Mouse (Mus musculus) heart, postnatal 4 days (tissue): ENCODE results near the gene Trappc11. TPM values are rescaled to one million over a fixed set of nuclear protein-coding genes. Genes with fewer than 3 reads are reported as not detected.

ENCODE experiments used
- DNase-seq: peaks from one replicate; pipeline ENCODE4 v3.0.0; 2021
- total RNA-seq, 2 experiments: library from RNA; stranded (reverse); gene quantifications; 2 replicates each; pipeline ENCODE4 v1.2.3; 2021

Trappc11 gene
- total RNA-seq, result 10 to 100 TPM; 21.6 to 22.4 TPM

DNA sequence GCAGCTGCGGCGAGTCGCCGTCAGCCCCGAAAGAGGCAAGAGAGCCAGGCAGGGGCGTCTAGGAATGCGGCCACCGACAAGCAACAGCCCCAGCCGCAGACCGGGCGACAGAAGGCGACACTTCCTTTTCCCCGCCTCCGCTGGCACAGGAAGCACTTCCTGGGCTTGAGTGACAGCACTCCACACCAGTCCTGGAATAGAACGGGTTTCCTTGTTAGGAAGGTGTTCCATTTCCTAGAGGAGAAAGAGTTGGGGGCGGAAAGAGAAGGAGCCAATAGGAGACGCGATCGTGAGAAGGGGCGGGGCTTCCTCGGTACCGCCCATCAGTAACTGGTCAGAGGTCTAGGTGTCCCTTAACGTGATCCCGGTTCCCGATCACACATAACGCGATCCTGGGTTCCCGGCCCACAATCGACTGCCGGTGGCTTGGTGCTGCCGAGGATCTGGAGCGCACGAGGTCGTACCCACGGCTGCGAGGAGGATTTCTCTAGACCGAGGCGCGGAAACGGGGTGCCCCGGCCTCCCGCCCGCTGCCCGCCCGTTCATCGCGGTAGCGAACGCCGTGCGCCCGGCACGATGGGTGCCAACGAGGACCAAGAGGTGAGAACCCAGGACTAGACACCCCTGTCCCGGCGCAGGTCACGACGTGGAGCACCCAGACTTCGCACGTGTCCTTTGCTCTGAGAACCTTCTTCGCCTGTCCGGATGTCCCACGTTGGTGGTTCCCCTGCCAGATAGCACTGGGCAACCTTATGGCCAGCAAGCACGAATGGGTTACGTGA is at the start of gene Trappc11, which contains the start of gene Rwdd4a:
Trappc11 (minus strand) TSS at position 127 of the 782 bp plus-strand sequence.
Rwdd4a (plus strand) TSS at position 321 of the 782 bp plus-strand sequence.
- peak; percentile 96 for DNase-seq

DNA sequence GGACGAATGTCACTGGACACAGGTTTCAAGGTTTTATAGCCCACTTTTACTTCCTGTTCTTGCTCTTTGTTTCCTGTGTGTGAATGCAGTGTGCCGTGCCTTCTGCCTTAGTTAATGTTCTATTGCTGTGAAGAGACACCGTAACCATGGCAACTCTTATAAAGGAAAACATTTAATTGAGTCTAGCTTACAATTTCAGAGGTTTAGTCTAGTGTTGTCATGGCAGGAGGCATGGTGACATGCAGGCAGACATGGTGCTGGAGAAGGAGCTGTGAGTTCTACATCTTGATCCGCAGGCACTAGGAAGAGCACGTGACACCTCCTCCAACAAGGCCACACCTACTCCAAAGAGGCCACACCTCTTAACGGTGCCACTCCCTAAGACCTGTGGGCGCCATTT is 48.2 kb upstream of the Trappc11 start:
- DNase-seq, result no peak

DNA sequence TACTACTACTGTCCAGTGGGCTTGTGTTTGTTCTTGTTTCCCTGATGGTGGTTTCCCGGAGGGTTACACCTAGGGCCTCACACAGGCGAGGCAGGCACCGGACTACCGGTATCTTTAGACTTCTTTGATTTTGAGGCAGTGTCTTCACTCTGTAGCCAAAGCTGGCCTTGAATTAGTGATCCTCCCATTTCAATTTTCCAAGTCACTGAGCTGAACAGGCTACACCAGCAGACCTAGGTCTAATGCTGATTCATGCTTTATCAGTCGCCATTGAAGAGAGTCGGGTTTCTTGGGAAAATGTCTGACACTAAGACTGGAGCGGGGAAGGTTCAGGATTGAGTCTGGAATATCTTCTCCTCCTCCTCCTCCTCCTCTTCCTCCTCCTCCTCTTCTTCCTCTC is 40.2 kb upstream of the Trappc11 start:
- DNase-seq, result no peak

DNA sequence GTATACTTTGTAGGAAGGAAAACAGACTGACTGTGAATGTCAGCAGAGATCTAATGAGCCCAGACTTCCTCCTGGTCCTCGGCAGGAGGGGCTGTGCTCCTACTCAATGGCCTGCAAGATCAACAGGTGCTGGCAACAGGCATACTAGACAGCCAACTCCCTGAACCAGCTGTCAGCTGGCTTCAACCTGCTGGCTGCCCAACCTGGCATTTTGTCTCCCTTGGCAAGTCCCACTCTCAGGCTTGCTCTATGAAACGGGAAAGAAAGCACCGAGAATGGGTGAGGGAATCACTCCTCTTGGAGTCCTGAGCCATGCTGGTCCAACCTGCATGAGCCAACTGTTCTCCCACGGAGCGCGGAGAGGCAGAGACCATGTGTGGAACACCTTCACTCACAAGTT is 36.9 kb upstream of the Trappc11 start:
- DNase-seq, result no peak

DNA sequence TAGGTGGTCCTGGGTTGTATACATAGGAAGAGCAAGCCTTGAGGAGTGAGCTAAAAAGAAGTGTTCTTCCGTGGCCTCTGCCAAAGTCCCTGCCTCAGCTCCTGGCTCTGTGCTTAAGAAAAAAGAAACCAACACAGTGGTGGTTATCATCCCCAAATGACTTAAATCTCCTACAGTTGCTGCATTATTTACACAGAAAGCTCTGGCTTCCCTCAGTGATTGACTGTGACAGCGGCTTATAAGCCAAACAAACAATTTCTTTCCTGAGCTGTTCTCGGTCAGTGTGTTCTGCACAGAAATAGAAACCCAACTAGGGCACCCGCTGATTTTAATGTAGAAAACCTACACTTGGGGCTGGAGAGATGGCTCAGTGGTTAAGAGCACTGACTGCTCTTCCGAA is 34.8 kb upstream of the Trappc11 start:
- DNase-seq, result no peak

DNA sequence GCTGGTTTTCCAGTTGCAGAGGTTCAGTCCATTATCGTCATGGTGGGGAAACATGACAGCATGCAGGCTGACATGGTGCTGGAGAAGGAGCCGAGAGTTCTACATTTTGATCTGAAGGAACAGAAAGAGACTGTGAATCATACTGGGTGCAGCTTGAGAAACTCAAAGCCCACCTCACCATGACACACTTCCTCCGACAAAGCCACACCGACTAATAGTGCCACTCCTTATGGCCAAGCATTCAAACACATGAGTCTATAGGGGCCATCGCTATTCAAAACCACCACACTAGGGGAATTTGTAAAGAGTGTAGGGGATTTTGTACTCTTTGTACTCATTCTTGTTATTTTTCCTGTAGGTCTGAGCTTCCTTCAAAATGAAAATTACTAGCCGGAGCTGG is 33.3 kb upstream of the Trappc11 start:
- no peak for DNase-seq

DNA sequence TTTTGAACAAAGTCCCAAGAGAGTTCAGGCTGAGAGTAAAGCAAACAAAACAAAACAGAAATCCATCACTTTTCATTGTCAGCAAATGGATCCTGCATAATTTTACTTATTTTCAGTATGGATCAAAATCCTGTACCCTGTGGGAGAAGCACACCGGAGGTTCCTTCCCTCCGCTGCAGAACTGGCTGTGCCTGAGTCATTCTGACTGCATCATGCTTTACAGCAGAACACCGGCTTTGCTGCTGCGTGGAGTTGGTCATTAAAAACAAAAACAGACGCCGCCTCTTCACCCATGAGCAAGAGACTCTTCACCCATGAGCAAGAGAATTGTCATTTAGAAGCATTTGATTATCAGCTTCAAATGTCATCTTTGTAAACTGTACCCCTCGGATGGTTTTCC is 27.5 kb upstream of the Trappc11 start:
- no peak for DNase-seq

DNA sequence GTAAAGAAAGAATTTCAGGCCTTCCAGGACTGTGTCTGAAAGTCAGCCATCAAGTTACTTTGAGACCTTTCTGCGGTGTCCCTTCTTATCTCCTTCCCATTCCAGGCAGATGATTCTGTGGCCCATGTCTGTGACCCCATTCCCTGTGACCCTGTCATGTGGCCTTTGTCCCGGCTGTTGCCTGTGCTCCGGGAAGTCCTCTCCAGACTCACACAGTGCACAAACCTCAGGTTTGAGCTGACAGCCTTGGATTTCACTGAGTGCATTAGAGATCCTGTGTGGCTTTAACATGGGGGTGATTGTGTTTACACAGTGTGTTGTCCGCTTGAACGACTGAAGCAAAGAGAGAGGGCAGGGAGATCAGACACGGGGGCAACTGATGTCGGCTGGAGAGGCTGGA is 25.0 kb upstream of the Trappc11 start:
- no peak for DNase-seq

DNA sequence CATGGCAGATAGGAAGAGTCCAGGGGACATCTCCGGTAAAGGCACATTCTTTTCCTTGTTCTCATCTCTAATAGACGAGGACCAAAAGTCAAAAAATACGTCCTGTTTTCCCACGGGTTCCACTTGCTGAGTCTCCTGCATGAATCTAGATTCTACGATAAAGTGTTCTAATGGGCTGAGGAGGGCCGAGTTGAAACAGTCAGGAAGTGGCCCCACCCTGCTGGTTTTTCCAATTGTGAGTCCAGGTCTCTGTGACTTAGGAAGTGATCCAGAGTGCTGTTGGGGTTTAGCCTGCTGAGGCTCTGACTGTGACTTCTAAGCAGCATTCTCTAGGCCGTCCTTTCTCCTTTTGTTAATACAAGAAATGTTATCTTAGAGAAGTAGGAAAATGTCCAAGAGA is 23.2 kb upstream of the Trappc11 start:
- DNase-seq, result peak; percentile 6

DNA sequence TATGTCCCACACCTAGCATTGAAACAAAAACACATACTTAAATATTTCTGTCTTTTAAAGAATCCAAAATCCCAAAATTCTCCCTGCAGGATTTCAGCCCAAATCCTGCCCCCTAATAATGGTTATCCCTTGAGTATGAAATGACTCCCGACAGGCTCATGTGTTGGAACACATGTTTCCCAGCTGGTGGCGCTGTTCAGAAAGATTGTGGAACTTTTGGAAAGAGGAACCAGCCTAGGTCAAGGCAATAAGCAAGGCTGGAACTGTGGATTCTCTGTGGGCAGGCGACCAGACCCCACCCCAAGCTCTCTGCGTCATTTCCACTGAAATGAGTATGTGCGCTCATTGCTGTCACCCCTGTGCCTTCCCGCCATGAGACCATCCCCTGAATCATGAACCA is 20.3 kb upstream of the Trappc11 start:
- peak; percentile 20 for DNase-seq

DNA sequence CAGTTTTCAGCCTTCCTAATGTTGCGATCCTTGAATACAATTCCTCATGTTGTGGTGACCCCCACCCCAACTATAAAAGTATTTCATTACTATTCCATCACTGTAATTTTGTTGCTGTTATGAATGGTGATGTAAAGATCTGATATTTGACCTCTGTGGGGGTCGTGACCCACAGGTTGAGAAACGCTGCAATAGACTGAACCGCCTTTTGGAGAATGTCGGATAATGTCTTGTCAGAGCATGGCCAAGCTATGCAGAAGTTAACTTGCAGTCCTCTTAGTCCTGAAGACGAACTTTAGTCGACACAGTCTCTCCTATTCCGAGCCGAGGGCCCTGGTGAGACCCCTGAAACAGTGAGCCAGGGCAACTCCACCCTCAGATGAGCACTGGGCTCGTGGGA is 13.8 kb upstream of the Trappc11 start:
- no peak for DNase-seq

DNA sequence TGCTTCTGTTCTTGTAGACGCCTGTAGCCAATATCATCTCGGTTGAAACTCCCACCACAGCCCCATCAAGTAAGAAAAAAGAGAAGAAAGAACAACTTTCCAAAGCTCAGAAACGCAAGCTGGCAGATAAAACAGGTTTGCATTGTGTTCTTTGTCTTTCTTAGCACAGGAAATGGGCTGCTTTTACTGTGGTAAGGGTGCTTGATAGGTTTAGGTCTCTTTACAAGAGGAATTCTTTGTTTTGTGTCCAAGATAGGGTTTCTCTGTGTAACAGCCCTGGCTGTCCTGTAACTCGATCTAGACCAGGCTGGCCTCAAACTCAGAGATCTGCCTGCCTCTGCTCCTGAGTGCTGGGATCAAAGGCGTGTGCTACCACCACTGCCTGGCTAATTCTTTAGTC is 10.8 kb upstream of the Trappc11 start:
- DNase-seq, result no peak

DNA sequence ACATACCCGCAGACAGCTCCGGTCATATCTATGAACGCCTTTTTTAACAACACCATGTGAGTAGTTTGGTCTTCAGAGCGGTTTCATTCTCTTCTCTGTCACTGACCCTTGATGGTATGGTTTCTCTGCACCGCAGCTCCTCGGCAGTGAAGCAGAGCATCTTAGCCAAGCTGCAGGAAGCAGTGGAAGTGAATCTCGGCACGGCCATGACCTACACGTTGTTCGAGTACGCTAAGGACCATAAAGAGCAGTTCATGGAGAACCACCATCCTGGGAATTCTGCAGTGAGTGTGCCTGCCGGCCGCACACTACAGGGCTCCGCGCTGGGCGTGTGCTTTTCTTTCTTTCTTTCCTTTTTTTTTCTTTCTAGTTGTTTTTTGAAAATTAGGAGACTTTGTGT is 9.5 kb upstream of the Trappc11 start:
- DNase-seq, result no peak

DNA sequence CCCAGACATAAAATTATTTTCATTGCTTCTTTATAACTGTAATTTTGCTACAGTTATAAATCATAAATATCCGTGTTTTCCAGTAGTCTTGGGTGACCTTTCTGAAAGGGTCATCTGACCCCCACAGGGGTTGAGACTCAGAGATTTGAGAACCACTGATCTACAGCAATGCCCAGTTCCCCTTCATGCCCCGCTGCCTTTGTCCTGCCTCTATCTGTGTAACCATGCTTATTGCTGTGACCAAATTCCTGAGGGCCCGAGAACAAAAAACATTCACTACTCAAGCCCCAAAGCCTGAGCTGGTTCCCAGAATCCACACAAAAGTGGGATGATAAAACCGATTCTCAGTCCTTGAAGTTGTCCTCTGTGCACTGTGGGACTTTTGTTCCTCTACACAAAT is 5.1 kb upstream of the Trappc11 start:
- no peak for DNase-seq

DNA sequence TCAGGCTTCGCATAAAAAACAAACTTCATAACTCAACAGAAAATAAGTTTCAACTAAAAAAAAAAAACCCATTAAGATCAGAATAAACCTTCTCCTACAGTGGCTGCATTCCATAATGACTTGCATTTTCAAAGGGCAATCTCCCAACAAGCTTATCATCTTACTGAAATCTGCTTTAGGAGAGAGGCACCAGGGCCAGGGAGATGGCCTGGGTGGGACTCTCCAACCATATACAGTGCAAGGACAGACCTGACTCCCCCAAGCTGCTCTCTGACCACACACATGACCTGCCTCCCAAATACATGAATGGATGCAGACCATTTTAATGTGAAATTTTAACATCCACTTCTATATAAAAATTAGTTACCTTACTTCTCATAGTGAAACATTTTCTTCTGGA is 5.2 kb downstream of the Trappc11 start:
- DNase-seq, result no peak

DNA sequence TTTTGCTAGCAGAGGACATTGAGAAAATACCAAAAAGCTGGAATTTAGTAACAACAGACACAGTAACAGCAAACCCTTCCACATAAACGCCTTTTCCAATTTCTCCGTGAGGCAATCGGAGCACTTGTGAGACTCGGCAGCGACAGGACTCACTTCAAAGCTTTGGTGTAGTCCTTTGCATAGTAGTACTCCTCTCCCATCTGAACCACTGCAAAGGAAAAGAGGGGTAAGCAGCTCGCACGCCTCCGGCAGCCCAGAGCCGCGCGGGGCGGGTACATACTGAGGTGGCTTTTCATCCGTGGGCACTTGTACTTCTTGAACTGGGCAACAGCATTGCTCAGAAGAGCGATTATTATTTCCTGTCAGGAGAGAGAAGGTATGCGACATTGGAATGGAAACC is 19.7 kb downstream of the Trappc11 start:
- DNase-seq, result no peak

DNA sequence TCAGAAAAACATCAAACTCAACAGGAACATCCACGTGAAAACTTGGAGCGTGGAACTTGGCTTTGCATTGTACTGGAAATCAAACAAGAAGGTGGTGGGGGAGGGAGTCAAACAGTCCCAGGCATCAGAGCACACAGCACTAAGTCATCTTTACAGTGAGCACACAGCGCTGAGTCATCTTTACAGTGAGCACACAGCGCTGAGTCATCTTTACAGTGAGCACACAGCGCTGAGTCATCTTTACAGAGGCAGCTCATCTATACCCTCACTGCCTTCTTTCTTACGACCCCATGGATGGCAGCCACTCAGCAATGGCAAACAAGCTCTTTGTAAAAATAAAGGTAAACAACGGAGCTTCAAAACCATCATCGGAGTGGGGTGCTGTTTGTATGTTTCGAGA is 22.3 kb downstream of the Trappc11 start:
- no peak for DNase-seq

DNA sequence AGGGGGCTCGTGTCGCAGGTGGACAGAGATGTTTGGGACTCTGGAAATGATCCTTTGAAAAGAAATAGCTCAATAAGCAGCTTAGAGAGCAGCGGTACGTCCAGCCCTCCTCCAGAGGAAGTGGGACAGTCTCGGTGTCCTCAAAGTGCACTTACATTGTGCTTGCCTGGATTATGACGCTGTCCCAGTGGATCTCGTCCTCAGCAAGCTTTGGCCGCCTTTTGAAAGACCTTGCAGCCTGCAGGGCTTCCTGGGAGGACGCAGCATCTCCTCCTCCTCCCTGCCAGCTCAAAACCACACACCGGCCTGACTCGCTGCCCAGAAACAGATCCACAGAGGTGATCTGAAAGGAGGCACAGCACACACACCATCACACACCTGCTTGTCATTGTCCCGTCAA is 27.8 kb downstream of the Trappc11 start:
- no peak for DNase-seq

DNA sequence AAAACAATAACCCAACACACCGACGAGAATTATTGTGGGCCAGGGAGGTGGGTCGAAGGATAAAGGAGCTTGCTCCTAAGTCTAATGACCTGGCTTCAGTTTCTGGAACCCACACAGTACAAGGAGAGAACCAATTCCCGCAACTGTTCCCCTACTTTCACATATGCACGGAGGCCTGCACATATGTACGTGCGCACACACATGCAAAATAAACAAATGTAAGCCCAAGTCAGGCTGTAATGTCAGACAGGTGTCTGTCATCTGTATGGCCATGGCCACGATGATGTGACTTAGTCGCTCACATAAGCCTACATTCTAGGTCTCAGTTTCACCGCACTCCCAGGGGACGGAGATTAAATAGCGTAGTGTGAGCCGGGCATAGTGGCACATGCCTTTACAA is 30.7 kb downstream of the Trappc11 start:
- no peak for DNase-seq

DNA sequence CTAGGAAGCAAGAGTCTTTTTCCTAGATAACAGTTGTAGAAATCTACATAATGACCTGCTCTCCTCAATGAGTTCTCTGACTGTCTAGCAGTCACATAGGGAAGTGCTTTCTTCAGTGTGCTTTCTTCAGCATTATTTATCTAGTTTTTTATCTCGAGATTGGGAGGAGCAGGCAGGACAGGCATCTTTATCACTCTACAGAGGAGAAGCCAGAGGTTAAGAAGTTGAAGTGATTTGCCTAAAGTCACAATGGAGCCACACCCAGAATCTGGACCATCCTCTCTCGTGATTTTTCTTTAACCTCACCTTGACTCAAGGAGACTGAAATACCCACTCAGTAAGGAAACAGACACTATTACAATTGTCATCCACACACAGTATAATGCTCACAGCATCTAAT is 31.3 kb downstream of the Trappc11 start:
- DNase-seq, result no peak

DNA sequence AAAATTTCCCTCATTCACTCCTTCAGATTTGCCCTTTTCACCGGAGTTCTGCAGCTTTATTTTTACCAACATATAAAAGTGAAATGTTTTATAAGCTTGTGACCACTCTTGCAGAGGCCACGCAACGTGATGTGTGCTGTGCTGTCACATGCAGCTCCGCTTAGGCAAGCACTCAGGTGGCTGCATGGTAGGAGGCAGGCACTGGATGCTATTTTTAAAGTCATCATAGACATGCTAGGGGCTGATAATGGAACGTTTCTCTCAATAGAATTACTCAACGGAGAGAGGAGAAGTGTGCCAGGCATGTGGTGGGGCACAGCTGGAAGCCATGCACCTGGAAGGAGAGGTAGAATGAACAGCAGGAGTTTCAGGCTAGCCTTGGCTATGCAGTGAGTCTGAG is 37.8 kb downstream of the Trappc11 start:
- no peak for DNase-seq

DNA sequence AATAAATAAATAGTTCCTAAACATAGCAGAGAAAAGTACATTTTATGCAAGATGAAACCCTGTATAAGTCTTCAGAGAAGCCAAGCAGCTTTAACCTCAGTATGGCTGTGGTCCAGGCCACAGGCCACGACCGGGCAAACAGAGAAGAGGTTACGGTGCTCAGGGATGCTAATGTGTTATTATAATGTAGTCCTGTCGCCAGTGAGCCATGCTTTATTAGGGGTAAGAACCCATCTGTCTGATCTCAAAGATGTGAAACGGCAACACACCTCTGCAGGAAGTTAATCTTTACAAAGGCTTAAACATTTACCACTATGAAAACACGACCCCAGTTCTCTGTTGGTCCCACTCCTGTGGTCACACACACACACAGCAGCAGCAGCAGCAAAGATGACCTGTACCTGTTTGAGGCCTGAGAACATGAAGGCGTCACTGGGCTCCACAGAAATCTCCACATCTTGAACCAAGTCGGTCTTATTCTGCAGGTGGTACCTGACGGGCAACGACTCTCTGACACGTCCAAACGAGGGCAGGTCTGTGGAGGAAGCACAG is 38.6 kb downstream of the Trappc11 start:
- DNase-seq, result no peak

DNA sequence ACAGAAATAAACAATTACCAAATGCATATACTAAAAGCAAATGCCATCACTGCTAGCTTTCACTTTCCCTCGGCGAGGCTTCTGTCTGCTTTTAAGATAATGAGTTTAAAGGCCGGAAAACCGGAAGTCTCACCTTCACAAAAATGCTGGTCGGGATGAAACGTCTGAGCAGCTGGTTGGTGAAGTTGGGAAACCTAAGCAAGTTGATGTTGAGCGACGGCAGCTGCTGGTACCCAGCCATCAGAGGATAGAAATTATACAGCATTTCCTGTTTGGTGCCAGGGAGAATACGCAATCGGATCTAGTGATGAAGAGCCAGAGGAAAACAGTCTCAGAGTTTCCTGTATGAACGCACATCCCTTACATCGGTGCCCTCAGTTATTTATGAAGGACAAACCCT is 40.2 kb downstream of the Trappc11 start:
- no peak for DNase-seq

DNA sequence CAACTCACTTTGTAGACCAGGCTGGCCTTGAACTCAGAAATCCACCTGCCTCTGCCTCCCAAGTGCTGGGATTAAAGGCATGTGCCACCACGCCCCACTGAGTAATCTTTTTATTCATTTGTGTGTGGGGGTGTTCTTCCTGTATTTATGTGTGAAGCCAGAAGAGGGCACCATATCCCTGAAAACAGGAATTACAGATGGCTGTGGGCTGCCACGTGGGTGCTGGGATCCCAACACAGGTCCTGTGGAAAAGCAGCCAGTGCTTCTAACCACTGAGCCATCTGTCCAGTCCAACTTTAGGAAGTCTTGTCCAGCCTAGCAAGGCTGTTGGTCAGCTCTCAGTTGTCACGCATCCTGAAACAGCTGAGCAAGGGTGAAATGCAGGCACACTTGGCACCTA is 46.0 kb downstream of the Trappc11 start:
- DNase-seq, result no peak
